8 mouse cellular contexts compared by ENCODE assay signal in genomic region chr4:57143026-57143937, GRCm38 (mm10). TPM values are rescaled to one million over a fixed set of nuclear protein-coding genes. Genes with fewer than 3 reads are reported as not detected.
DNase-seq lines count a peak whose midpoint lies in the region; ATAC-seq and TF ChIP-seq lines count a peak whose summit lies in the region.

Gene Epb41l4b (minus strand): TSS chr4:57143437.

- WGBS in hindbrain, embryonic 10.5 days: 7% methylated on average over 141 of the region's 142 CpGs
- WGBS in lung, postnatal 0 days: 1% methylated on average over 44 of the region's 142 CpGs

- peak within 1 kb of the TSS; percentile 86 for H3K27ac ChIP-seq in hindbrain, embryonic 10.5 days
- H3K27ac ChIP-seq in lung, postnatal 0 days (ENCODE audit: low read length): peak within 1 kb of the TSS; percentile 76

- peak; percentile 93 for TF ChIP-seq CTCF in lung, postnatal 0 days (IDR thresholded peaks at IDR 0.05)

- peak within 1 kb of the TSS; percentile 43 for H3K9ac ChIP-seq in lung, postnatal 0 days (replicated peaks; ENCODE audit: low read depth)

- peaks cover 35% of the 10 kb centered on the region for H3K4me1 ChIP-seq in hindbrain, embryonic 10.5 days (replicated peaks)
- H3K4me1 ChIP-seq in lung, postnatal 0 days (ENCODE audit: insufficient read depth, low read depth, low read length): peaks cover 3% of the 10 kb centered on the region

- no peak for TF ChIP-seq EP300 in lung, postnatal 0 days (IDR thresholded peaks at IDR 0.05)

- no peaks in the 10 kb centered on the region for H3K36me3 ChIP-seq in hindbrain, embryonic 10.5 days
- H3K36me3 ChIP-seq in lung, postnatal 0 days (ENCODE audit: insufficient read depth, low read length): no peaks in the 10 kb centered on the region

- DNase-seq in ES-CJ7 (ENCODE audit: low read depth, low spot score): peak; percentile 85
- peak; percentile 85 for DNase-seq in cerebellum, adult 8-10 months
- DNase-seq in frontal cortex, postnatal 10 days (ENCODE audit: low spot score in 2 of 2): peak; percentile 60 to 75
- peak; percentile 74 for DNase-seq in hindbrain, embryonic 10.5 days (ENCODE audit: low spot score)
- peak; percentile 76 to 89 for DNase-seq in layer of hippocampus, postnatal 10 days (ENCODE audit: low spot score in 2 of 2)
- DNase-seq in lung, postnatal 0 days (ENCODE audit: low spot score): peak; percentile 87
- peak; percentile 85 for DNase-seq in ovary, postnatal 36 days (ENCODE audit: low spot score)
- DNase-seq in thymus, postnatal 10 days (ENCODE audit: low spot score in 2 of 2): peak; percentile 73 to 89

- H3K27me3 ChIP-seq in hindbrain, embryonic 10.5 days (ENCODE audit: insufficient read depth, poor library complexity, severe bottlenecking): peaks cover 60% of the 10 kb centered on the region
- H3K27me3 ChIP-seq in lung, postnatal 0 days (replicated peaks; ENCODE audit: insufficient read depth, low read length): 0 out of 2 replicates have a peak, but pooled peaks cover 4% of the 10 kb centered on the region

- ATAC-seq in lung, postnatal 0 days: peak; percentile 80

- H3K9me3 ChIP-seq in hindbrain, embryonic 10.5 days: no peaks in the 10 kb centered on the region
- no peaks in the 10 kb centered on the region for H3K9me3 ChIP-seq in lung, postnatal 0 days (ENCODE audit: low read length)

- H3K4me2 ChIP-seq in lung, postnatal 0 days (replicated peaks; ENCODE audit: low read depth, low read length): peak within 1 kb of the TSS; percentile 98

- peak within 1 kb of the TSS; percentile 72 for H3K4me3 ChIP-seq in hindbrain, embryonic 10.5 days
- peak within 1 kb of the TSS; percentile 67 for H3K4me3 ChIP-seq in lung, postnatal 0 days (ENCODE audit: low read depth, low read length)

RNA-seq across cellular contexts. Expression of gene Epb41l4b, which starts in this region (rescaled TPM):
- polyA plus RNA-seq in hindbrain, embryonic 10.5 days (2016; fragmentation: Nextera tagmentation; extraction: Ambion mirVana): 0.65 and 0.92 TPM in 2 replicates
- total RNA-seq in layer of hippocampus, postnatal 10 days (2021): 10 to 100 TPM in 1 of 2 experiments, 1 to 10 TPM in 1; 9.3 to 12.7 TPM
- 10.3 and 10.6 TPM in 2 replicates for polyA plus RNA-seq in lung, postnatal 0 days (2015; fragmentation: Nextera tagmentation; extraction: Ambion mirVana)

Comparison
In these comparisons a context has a peak if more than half of its experiments do, and no peak if none do; other contexts are left out.
1. Peak in every context shown above with its lines: DNase-seq, ATAC-seq, H3K4me3 ChIP-seq and H3K27ac ChIP-seq.
2. Peak in DNase-seq, H3K4me3 ChIP-seq and H3K27ac ChIP-seq in hindbrain, embryonic 10.5 days; RNA of the gene not detected or under 1 TPM.